Mouse (Mus musculus) erythroblast, embryonic 14.5 days (primary cell): ENCODE data around the gene Cfap43.

Source experiments
- GATA1 ChIP-seq: IDR thresholded peaks from 2 replicates; pipeline ENCODE4 v1.6.1; 2012; ENCODE audit warnings: low read length, inconsistent platforms, mixed read lengths
- TAL1 ChIP-seq: IDR thresholded peaks from 3 replicates; pipeline ENCODE4 v1.6.1; 2012; ENCODE audit warnings: low read length, inconsistent platforms, mixed read lengths

GRCm38 (mm10) chr19:47857957-47858942, 60.8 kb downstream of the Cfap43 start:
- TF ChIP-seq GATA1 (no peak), TAL1 (no peak)
